Mouse (Mus musculus) NIH3T3 (cell line): ENCODE measurements around the gene Csnk2a1.

Source experiments
- DNase-seq: peaks from one replicate; pipeline ENCODE4 v3.0.0-alpha.2; 2012; ENCODE audit warnings: low read depth

Gene Csnk2a1

DNA sequence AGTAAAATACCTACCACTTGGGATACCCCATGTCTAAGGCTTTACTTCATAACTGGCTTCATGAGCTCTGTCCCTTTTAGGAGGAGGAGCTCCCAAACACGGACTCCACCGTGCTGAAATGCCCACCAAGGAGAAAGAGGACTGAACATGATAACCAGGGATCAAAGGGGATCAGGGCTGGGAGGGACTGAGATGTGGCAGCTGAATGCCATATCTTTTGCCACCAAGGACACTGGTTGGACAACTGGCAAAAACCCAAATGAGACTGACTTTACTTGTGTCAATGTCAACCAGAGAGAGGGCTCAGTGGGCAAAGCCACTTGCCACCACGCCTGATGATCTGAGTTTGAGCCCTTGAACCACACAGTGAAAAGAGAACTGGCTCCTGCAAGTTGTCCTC lies 98.2 kb downstream of the Csnk2a1 start:
- DNase-seq: no peak

DNA sequence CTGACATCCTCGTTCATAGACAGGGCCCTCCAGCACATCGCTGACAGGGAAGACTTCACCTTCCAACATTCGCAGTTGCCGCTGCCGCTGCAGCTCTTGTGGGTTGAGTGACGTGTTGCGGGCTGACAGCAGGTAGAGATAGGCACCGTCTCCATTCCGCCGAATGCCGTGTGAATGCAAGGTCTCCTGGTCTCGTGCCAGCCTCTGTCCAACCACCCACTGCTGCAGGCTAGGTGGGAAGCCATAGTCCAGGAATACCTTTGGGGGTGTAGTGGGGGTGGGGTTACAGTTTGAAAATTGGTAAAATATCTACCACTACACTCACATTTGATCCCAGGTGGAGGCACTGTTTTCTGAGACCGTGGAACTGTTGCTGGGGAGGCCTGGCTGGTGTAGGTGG lies 99.5 kb downstream of the Csnk2a1 start:
- DNase-seq: no peak

DNA sequence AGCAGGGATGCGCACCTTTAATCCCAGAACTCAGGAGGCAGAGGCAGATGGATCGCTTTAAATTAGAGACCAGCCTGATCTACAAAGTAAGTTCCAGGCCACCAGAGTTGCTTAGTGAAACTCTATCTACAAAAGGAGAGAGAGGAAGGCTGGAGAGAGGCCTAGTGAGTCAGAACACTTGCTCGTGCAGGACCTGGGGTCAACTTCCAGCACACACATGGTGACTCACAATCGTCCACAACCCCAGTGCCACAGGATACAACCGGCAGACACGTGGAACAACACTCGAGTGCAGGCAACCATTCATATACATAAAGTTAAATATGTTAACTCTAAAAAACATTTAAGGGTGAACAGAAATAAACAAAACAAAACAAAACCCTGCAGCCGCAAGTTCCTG lies 100.0 kb downstream of the Csnk2a1 start:
- DNase-seq: peak; percentile 87

DNA sequence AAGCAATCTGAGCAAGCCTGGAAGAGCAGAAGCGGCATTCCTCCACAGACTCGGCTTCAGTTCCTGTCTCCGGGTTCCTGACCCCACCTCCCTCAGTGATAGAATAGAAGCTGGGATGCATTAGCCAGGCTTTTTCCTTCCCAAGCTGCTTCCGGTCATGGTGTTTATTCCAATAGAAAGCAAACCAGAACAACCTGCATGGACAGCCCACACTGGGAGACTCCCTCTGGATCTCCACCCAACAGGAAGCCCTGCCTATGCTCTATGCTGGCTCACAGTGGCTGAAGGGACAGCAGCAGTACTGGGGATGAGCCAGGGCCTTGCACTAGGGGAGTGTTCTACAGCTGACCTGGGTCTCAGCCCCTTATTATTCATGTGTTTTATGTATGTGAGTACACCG lies 101.3 kb downstream of the Csnk2a1 start:
- no peak for DNase-seq

DNA sequence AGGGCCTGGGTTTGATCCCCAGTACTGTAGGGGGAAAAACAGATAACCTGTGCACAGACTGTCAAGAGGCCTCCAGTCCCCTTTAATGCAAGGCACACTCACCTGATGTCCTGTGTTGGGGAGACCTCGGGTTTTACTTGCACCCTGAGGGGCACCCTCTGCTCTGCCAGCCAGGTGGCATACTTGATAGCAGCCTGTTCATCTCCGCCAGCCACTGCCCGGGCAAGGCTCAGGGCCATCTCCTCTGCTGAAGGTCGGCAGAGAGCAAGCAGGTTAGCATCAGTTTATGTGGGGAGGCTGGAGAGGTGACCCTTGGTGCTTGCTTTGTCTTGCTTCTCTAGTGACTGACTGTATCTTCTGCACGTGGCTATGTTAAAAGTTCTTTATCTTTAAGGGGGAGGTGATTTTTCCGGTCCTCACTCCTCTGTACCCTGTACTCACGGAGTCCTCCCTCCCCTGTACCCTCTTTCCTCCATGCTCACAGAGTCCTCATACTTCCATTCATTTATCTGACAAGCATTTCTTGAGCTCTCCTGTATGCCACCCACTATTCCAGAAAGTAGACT lies 104.3 kb downstream of the Csnk2a1 start:
- no peak for DNase-seq
